In the genomic region with DNA sequence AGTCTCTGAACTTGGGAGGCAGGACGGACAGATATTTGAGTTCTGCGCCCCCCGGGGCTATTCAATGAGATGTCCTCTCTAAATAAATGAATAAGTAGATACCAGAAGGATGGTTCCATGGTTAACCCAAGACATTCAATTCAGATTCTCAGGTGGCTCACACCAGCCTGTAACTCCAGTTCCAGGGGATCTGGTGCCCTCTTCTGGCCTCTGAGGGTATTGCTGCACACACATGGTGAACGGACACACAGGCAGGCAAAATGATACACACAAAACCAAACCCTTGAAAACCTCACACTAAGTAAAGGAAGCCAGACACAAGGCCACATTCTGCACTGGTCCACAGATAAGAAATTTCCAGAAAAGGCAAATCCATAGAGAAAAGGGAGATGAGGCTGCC, we compare ENCODE assay signal across 8 mouse cellular contexts. TPM values are rescaled to one million over a fixed set of nuclear protein-coding genes. Genes with fewer than 3 reads are reported as not detected.
DNase-seq lines count a peak whose midpoint lies in the region; ATAC-seq and TF ChIP-seq lines count a peak whose summit lies in the region.

No protein-coding gene starts in this region.

- H3K4me3 ChIP-seq in G1E (ENCODE audit: low read depth, low read length) = no peak overlapping the region
- no peak overlapping the region for H3K4me3 ChIP-seq in hindbrain, embryonic 16.5 days (ENCODE audit: low read length)

- H3K9ac ChIP-seq in hindbrain, embryonic 16.5 days (ENCODE audit: low read depth, low read length) = no peak overlapping the region

- peaks cover 90% of the 10 kb centered on the region for H3K36me3 ChIP-seq in G1E (replicated peaks)
- peaks cover 18% of the 10 kb centered on the region for H3K36me3 ChIP-seq in hindbrain, embryonic 16.5 days (ENCODE audit: control insufficient read depth, insufficient read depth, low read length)

- H3K27me3 ChIP-seq in G1E (ENCODE audit: insufficient read depth, low read length) = no peaks in the 10 kb centered on the region
- no peaks in the 10 kb centered on the region for H3K27me3 ChIP-seq in hindbrain, embryonic 16.5 days (replicated peaks; ENCODE audit: control insufficient read depth, insufficient read depth, low read length)

- H3K4me1 ChIP-seq in G1E (ENCODE audit: insufficient read depth, low read depth, low read length) = peaks cover 12% of the 10 kb centered on the region
- H3K4me1 ChIP-seq in hindbrain, embryonic 16.5 days (ENCODE audit: control insufficient read depth, insufficient read depth, low read depth, low read length) = no peaks in the 10 kb centered on the region

- peak; percentile 66 for DNase-seq in heart, postnatal 4 days
- no peak for DNase-seq in heart, adult 8-10 months (ENCODE audit: low spot score)
- peak; percentile 59 for DNase-seq in 3T3-L1 (ENCODE audit: low read depth, low spot score)
- no peak for DNase-seq in G1E (ENCODE audit: low spot score)
- peak; percentile 80 to 87 for DNase-seq in cerebellum, postnatal 14 days
- peak; percentile 72 to 75 for DNase-seq in left cerebral cortex, postnatal 14 days (ENCODE audit: low spot score in 2 of 2)
- peak; percentile 67 to 78 for DNase-seq in right cerebral cortex, postnatal 10 days (ENCODE audit: low spot score in 2 of 2)

- no peaks in the 10 kb centered on the region for H3K9me3 ChIP-seq in G1E (replicated peaks)
- no peaks in the 10 kb centered on the region for H3K9me3 ChIP-seq in hindbrain, embryonic 16.5 days (ENCODE audit: control insufficient read depth, low read length)

- 90% methylated on average over 4 of the region's 4 CpGs for WGBS in hindbrain, embryonic 16.5 days

- H3K4me2 ChIP-seq in hindbrain, embryonic 16.5 days (ENCODE audit: low read length) = no peak overlapping the region

- TF ChIP-seq CTCF in G1E (IDR thresholded peaks at IDR 0.05; ENCODE audit: low read depth, low read length) = peak; percentile 88

- intact Hi-C loops in left cerebral cortex, postnatal 14 days (cut with DNase I) = loop anchor here (5.0 kb wide), 2 partner anchors 52 to 122 kb away; no protein-coding TSS in a partner anchor

- no peak for ATAC-seq in G1E (ENCODE audit: extremely low read depth, insufficient number of reproducible peaks, low FRiP score, poor library complexity, severe bottlenecking)
- ATAC-seq in hindbrain, embryonic 16.5 days = no peak

- no peak overlapping the region for H3K27ac ChIP-seq in hindbrain, embryonic 16.5 days (ENCODE audit: low read depth, low read length)

RNA-seq across cellular contexts. Expression of a gene that starts 6.3 kb away (rescaled TPM):
- under 1 TPM; 0.31 to 0.47 TPM for total RNA-seq in heart, postnatal 4 days (2021)
- under 1 TPM in 1 of 4 experiments, not detected in 3; 0.12 TPM for total RNA-seq in heart, adult 8-10 months (2022)
- 0.63 TPM in 1 of 2 replicates, not detected in the other for total RNA-seq in G1E (2014; fragmentation: Nextera tagmentation)
- total RNA-seq in G1E (2017) = 0.06 and 0.11 TPM in 2 replicates
- 0.03 and 0.10 TPM in 2 replicates for polyA plus RNA-seq in G1E (2012)
- 1 to 10 TPM; 7.8 to 8.3 TPM for total RNA-seq in left cerebral cortex, postnatal 14 days (2021)
- 0.16 and 0.31 TPM in 2 replicates for polyA plus RNA-seq in hindbrain, embryonic 16.5 days (2015; fragmentation: Nextera tagmentation; extraction: Ambion mirVana)

RNA-seq across cellular contexts. Expression of a gene that starts 15.5 kb away (rescaled TPM):
- total RNA-seq in heart, postnatal 4 days (2021) = 10 to 100 TPM; 21.8 to 22.6 TPM
- total RNA-seq in heart, adult 8-10 months (2022) = 10 to 100 TPM; 13.4 to 20.7 (median 16.7) TPM
- total RNA-seq in G1E (2014; fragmentation: Nextera tagmentation) (75.0 and 91.2 TPM in 2 replicates), G1E (2017) (18.0 and 19.4 TPM in 2 replicates)
- polyA plus RNA-seq in G1E (2012) = 134 and 163 TPM in 2 replicates
- total RNA-seq in left cerebral cortex, postnatal 14 days (2021) = 10 to 100 TPM; 22.2 to 22.3 TPM
- polyA plus RNA-seq in hindbrain, embryonic 16.5 days (2015; fragmentation: Nextera tagmentation; extraction: Ambion mirVana) = 24.9 and 28.2 TPM in 2 replicates

RNA-seq across cellular contexts. Expression of a gene that starts 29.4 kb away (rescaled TPM):
- total RNA-seq in heart, postnatal 4 days (2021) = 10 to 100 TPM; 35.6 to 37.3 TPM
- total RNA-seq in heart, adult 8-10 months (2022) = 10 to 100 TPM; 21.0 to 32.2 (median 28.6) TPM
- total RNA-seq in G1E (2014; fragmentation: Nextera tagmentation) = 53.5 and 75.9 TPM in 2 replicates
- 45.6 and 45.8 TPM in 2 replicates for total RNA-seq in G1E (2017)
- polyA plus RNA-seq in G1E (2012) = 47.5 and 68.7 TPM in 2 replicates
- total RNA-seq in left cerebral cortex, postnatal 14 days (2021) = 10 to 100 TPM; 35.8 to 37.4 TPM
- 75.9 and 77.0 TPM in 2 replicates for polyA plus RNA-seq in hindbrain, embryonic 16.5 days (2015; fragmentation: Nextera tagmentation; extraction: Ambion mirVana)

RNA-seq across cellular contexts. Expression of a gene that starts 29.9 kb away (rescaled TPM):
- total RNA-seq in heart, postnatal 4 days (2021) = 1 to 10 TPM; 5.1 to 6.2 TPM
- total RNA-seq in heart, adult 8-10 months (2022) = 1 to 10 TPM; 5.1 to 6.4 (median 5.5) TPM
- total RNA-seq in G1E (2014; fragmentation: Nextera tagmentation) (2.4 and 3.6 TPM in 2 replicates), G1E (2017) (3.4 and 3.7 TPM in 2 replicates)
- 8.2 and 9.6 TPM in 2 replicates for polyA plus RNA-seq in G1E (2012)
- 10 to 100 TPM; 20.1 to 20.5 TPM for total RNA-seq in left cerebral cortex, postnatal 14 days (2021)
- 3.3 and 7.2 TPM in 2 replicates for polyA plus RNA-seq in hindbrain, embryonic 16.5 days (2015; fragmentation: Nextera tagmentation; extraction: Ambion mirVana)

RNA-seq across cellular contexts. Expression of a gene that starts 57.5 kb away (rescaled TPM):
- under 1 TPM in 1 of 2 experiments, not detected in 1; 0.07 TPM for total RNA-seq in heart, postnatal 4 days (2021)
- not detected for total RNA-seq in heart, adult 8-10 months (2022)
- total RNA-seq in G1E (2014; fragmentation: Nextera tagmentation) (not detected in 2 replicates), G1E (2017) (0.05 TPM in 1 of 2 replicates, not detected in the other)
- 0.02 TPM in 1 of 2 replicates, not detected in the other for polyA plus RNA-seq in G1E (2012)
- 1 to 10 TPM; 1.4 to 1.9 TPM for total RNA-seq in left cerebral cortex, postnatal 14 days (2021)
- polyA plus RNA-seq in hindbrain, embryonic 16.5 days (2015; fragmentation: Nextera tagmentation; extraction: Ambion mirVana) = 0.42 and 0.51 TPM in 2 replicates

Comparison
In these comparisons a context has a peak if more than half of its experiments do, and no peak if none do; other contexts are left out.
1. DNase-seq: peak in heart, postnatal 4 days (single experiment), 3T3-L1 (single experiment), cerebellum, postnatal 14 days (2 of 2), left cerebral cortex, postnatal 14 days (2 of 2) and right cerebral cortex, postnatal 10 days (2 of 2); none in heart, adult 8-10 months (single experiment) and G1E (single experiment).
2. RNA of a gene that starts 6.3 kb away (total RNA-seq): 7.8 to 8.3 TPM in left cerebral cortex, postnatal 14 days; 0.31 to 0.47 TPM in heart, postnatal 4 days, 0.06 to 0.63 TPM in G1E and 0.12 TPM in heart, adult 8-10 months; every median in the first group is over 4 times any median in the second.